Mouse (Mus musculus): ENCODE measurements around the gene Myo18b.

DNA sequence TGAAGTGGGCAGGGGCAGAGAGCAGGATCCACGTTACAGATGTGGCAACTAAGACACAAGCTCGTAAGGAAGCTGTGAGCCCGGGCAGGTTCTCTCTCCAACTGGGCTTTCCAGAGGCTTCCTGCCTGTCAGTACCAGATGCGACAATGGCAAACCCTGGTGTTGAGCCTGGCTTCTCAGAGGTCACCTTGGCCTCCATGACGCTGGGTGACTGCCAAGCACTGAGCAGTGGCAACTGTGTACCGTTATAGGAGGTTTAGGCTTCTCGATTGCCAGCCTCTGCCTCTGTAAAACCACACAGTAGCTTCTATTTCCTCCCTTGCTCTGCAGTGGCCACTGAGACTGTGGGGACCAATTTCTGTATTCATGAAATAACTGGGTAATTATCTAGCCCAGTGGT lies 81.1 kb downstream of the Myo18b start:
- TF ChIP-seq POLR2A (IDR thresholded peaks at IDR 0.05; ENCODE audit: borderline replicate concordance, insufficient read depth, low read length) (no peak), CTCF (IDR thresholded peaks at IDR 0.05; ENCODE audit: borderline replicate concordance, insufficient read depth, low read depth, low read length) (no peak)
